Mouse (Mus musculus): ENCODE results near the gene Timm44.

DNA sequence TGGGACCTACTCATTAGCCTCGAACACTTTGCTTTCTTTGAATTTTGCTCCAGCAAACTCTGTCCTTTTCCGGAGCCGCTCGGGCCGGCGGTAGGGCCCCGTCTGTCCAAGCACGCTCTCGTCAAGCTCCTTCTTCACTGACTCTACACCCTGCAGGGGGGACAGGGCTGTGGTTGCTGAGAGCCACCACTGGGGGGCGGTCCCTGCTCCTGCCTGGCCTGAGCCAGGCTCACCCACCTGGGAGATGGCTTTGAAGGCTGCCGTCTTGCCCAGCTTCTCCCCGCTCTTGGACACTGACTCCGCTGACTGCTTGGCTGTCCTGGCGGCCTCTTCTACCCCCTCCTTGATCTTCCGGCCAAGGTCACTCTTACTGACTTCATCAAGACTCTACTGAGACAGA is 8.1 kb downstream of the Timm44 start:
- TF ChIP-seq CTCF (IDR thresholded peaks at IDR 0.05; ENCODE audit: low read depth) = peak; percentile 65
- TF ChIP-seq EP300 (optimal IDR thresholded peaks at IDR 0.05) = no peak

Data from stomach, postnatal 0 days (tissue).